Mouse (Mus musculus) neural tube, embryonic 12.5 days (tissue): ENCODE data around the gene Tpst1. TPM values are rescaled to one million over a fixed set of nuclear protein-coding genes. Genes with fewer than 3 reads are reported as not detected.
"Not testable (repeated sequence)": the region's sequence is repeated elsewhere in the genome, so short reads cannot be mapped to it uniquely, and the experiment has no call there.

Experiments used
- ATAC-seq: fragments of 200-750 bp; cut with Nextera tagmentation; 2 replicates; pipeline ENCODE4 v1.8.0; 2017; ENCODE audit warnings: low read depth, mild to moderate bottlenecking, moderate TSS enrichment, moderate library complexity; ENCODE audit not compliant: low FRiP score
- H3K27ac ChIP-seq: fragments of 300-500 bp; sonication (generic); 2 replicates; pipeline ENCODE4 v1.5.1; 2016
- H3K27me3 ChIP-seq: fragments of 300-500 bp; sonication (generic); replicated peaks from 2 replicates; pipeline ENCODE4 v1.6.1; 2016; ENCODE audit warnings: mild to moderate bottlenecking
- H3K36me3 ChIP-seq: fragments of 300-500 bp; sonication (generic); 2 replicates; pipeline ENCODE4 v1.6.1; 2016; ENCODE audit warnings: mild to moderate bottlenecking
- H3K4me1 ChIP-seq: fragments of 300-500 bp; sonication (generic); 2 replicates; pipeline ENCODE4 v1.6.1; 2016
- H3K4me2 ChIP-seq: fragments of 300-500 bp; sonication (generic); replicated peaks from 2 replicates; pipeline ENCODE4 v1.6.1; 2016; ENCODE audit warnings: mild to moderate bottlenecking
- H3K4me3 ChIP-seq: fragments of 300-500 bp; sonication (generic); 2 replicates; pipeline ENCODE4 v1.5.1; 2016
- H3K9ac ChIP-seq: fragments of 300-500 bp; sonication (generic); 2 replicates; pipeline ENCODE4 v1.6.1; 2016; ENCODE audit warnings: mild to moderate bottlenecking
- H3K9me3 ChIP-seq: fragments of 300-500 bp; sonication (generic); 2 replicates; pipeline ENCODE4 v1.6.1; 2016; ENCODE audit warnings: mild to moderate bottlenecking
- WGBS: fragments of 180-500 bp; shearing (Covaris S2); methylation state at CpG from one replicate; pipeline ENCODE4 v1.1.7; 2016; 5-methylcytosine and 5-hydroxymethylcytosine counted together
- polyA plus RNA-seq: library from polyadenylated mRNA; unstranded; fragments of >200 nt; fragmentation: Nextera tagmentation; extraction: Ambion mirVana; gene quantifications from 2 replicates; pipeline ENCODE4 v1.2.1, GENCODE M21; 2016

Gene Tpst1
- 56.4 and 58.4 TPM in 2 replicates for polyA plus RNA-seq

DNA sequence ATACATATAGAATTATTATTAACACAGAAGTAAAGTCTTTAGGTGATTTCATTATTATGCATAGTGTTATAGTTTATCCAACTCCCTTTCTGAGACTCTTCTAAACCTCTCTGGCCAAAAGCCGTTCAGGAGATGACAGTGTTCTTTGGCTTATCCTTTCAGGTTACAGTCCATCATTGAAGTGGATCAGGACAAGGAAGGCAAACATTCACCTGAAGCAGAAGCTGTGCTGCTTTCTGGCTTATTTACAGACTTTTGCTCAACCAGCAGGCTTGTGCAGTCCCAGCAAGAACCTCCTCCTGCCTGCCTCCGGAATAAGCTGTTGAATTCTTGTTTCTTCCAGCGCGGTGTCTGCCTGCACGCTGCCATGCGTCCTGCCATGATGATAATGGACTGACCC is at the start of gene Tpst1:
TSS of gene Tpst1 (plus strand) at position 301 of the 400 bp plus-strand sequence.
- Histone ChIP-seq H3K27me3 (no peaks in the 10 kb centered on the region), H3K4me1 (no peaks in the 10 kb centered on the region), H3K36me3 (no peaks in the 10 kb centered on the region), H3K27ac (no peak within 1 kb of the TSS), H3K4me2 (no peak within 1 kb of the TSS), H3K9ac (no peak within 1 kb of the TSS), H3K9me3 (no peaks in the 10 kb centered on the region), H3K4me3 (no peak within 1 kb of the TSS)
- ATAC-seq: no peak
- 94% methylated on average over 6 of the region's 6 CpGs for WGBS

DNA sequence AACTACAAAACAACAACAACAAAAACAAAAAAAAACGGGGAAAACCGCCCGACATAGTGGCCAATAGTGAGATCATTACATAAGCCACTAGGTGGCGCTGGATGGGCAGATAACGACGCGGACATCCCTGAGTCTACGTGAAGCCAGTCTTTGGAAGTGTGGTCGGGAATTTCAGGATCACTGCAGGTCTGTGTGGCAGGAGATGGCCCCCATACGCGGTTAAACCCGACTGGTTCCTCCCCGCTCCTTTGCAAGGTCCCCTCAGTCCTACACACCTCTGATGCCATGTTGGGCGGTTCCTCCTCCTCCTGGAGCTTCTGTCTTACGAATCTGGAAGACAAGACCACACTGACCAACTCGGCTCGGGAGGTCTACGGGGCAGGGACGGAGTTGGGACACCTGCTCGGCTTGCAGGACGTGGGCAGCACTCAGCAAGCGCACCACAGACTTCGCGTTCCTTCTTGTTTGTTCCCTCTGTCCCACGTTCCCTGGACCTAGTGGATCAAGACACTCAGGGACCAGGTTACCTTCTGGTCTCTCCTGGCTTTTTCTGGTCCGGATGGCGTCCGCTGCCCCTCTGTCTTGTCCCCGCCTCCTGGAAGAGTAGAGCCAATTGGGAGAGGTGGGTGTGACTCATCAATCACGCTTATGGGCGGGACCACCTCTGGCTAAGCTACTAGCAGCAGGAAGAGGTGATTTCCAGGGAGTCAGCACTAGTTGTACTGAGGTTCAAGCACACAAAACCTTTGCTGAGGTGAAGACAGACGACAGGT is 49.2 kb upstream of the Tpst1 start:
- Histone ChIP-seq H3K4me2 (peak overlapping the region; percentile 88), H3K4me1 (peaks cover 4% of the 10 kb centered on the region; the same call in 1 of the 2 replicates), H3K27me3 (peaks cover 5% of the 10 kb centered on the region; the same call in 1 of the 2 replicates), H3K36me3 (no peaks in the 10 kb centered on the region), H3K9ac (peak overlapping the region; percentile 62), H3K9me3 (no peaks in the 10 kb centered on the region), H3K27ac (no peak overlapping the region), H3K4me3 (peak overlapping the region; percentile 51)
- peak; percentile 93 for ATAC-seq
- under 1% methylated on average over 32 of the region's 32 CpGs for WGBS

DNA sequence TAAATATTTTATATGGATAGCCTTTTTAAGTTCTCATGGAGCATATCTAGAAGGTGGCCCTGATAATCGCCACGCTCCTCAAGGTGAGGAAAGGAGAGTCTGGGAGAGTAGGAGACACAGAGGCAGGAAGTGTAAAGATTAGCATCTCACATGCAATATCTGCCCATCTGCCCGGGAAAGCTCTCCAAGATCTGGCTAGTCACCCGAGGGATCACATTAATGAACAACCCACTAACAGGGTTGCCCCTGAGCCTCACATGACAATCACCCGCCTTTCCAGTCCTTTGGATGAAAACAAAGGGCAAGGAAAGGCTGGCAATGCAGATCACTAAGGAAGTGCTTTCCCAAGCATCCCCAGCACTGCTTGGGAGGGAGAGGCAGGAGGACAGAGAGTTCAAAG is 46.0 kb upstream of the Tpst1 start:
- WGBS: 77% methylated on average over 5 of the region's 5 CpGs
- Histone ChIP-seq H3K36me3 (no peaks in the 10 kb centered on the region), H3K27me3 (peaks cover 5% of the 10 kb centered on the region; the same call in 1 of the 2 replicates), H3K9me3 (no peaks in the 10 kb centered on the region), H3K4me3 (no peak overlapping the region), H3K9ac (no peak overlapping the region), H3K4me1 (peaks cover 4% of the 10 kb centered on the region; the same call in 1 of the 2 replicates), H3K4me2 (no peak overlapping the region), H3K27ac (no peak overlapping the region)
- no peak for ATAC-seq

DNA sequence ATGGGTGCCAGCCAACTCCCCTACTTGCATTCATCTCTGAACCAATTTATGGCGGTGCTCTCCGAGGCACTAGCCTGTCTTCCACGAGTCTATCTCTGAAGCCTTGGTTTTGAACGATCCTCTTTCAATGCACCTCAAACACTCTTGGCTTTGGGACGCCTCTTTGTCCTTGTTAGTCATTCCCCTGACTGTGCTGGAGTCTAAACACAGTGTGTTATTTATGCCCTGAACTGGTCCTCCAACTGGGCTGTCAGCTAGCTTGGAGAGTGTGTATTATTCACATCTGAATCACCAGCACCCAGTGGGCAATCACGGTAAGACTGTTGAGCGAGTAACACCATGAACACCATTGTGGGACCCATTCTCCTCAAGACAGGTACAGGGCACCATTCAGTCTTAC is 45.4 kb upstream of the Tpst1 start:
- H3K27me3 ChIP-seq: peaks cover 5% of the 10 kb centered on the region; the same call in 1 of the 2 replicates
- WGBS: 87% methylated on average over 7 of the region's 7 CpGs
- ATAC-seq: no peak

DNA sequence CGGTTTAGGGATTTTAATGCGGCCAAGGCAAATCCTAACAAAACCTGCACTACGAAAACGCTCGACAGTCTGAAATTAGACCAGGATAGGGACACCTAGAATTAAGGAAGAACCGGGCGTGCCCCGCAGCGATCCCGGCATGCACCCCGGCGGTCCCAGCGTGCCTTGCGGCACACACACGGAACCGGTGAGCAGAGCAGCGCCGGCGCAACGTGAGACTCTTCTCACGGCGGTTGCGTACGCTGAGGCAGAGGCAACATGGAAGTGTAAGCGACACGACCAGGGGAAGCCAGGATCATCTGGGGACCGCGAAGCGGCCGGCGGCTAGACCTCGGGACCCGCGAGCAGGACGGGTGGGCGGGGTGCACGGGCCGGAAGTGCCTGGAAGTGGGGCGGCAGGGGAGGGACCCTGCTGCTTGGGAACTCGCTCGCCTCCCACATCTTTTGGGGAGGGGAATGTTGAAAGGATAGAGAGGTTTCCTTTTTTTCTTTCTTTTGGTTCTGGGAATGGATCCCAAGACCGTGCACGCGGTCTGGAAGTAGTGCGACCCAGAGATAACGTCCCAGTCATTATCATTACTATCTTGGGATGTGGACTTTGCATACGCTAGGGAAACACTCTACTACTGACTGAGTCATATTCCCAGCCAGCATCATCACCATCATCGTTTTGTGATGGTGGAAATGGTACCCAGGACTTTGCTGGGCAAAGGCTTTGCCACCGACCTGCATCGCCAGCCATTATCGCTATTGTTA is 43.8 kb upstream of the Tpst1 start, which contains the start of the genes Asl and Crcp:
TSS of gene Asl (minus strand) at position 106 of the 756 bp plus-strand sequence.
TSS of gene Crcp (plus strand) at position 149 of the 756 bp plus-strand sequence.
- 2% methylated on average over 51 of the region's 51 CpGs for WGBS

More for the DNA sequence above, 45.4 kb upstream of the Tpst1 start:
- Histone ChIP-seq H3K9me3 (no peaks in the 10 kb centered on the region), H3K4me1 (peaks cover 4% of the 10 kb centered on the region; the same call in 1 of the 2 replicates), H3K27ac (no peak overlapping the region), H3K9ac (no peak overlapping the region), H3K4me2 (no peak overlapping the region), H3K4me3 (no peak overlapping the region), H3K36me3 (no peaks in the 10 kb centered on the region)

DNA sequence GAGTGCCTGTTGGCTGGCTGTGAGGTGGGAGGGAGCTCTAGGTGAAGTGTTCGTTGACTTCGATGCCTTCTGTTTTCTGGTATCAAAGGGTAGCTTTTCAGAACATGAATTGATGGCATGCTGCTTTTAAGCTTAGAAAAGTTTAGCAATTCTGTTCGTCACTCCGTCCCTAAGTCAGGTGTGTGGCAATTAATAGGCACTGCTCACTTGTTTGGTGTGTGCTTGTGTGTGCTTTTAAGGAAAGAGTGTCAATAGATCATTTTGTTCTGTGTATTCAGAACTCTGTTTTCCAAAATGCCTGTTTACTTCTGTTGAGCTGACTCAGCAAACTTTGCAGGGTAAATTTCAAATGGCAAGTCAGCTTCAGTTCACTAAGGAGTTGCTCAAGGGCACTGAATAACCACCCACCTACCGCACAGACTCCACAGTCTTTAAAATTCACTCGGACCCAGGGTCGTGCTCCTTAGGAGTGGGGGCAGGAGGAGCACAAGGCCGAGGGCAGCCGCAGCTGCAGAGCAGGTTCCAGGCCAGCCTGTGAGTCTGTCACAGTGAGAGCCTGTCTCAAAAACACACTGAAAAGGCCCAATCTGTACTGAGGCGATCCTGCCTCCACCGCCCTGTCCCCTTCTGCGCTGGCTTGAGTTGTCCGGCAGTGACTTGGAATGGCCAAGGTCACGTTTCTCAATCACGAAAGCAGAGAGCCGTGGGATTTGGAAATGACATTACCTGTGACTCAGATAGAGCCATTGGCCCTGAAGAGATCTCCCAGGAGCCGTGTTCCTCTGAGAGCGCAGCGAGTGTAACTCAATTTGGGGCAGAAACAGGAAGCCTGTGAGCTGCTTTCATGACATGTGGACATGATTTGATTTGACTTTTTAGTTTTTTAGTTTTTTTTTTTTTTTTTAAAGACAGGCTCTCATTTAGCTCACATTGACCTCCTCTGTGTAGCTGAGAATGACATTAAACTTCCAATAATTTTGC is 41.4 kb upstream of the Tpst1 start:
- H3K27me3 ChIP-seq: 0 out of 2 replicates have a peak, but pooled peaks cover 5% of the 10 kb centered on the region
- H3K9ac ChIP-seq: no peak overlapping the region
- 95% methylated on average over 19 of the region's 19 CpGs for whole genome bisulfite sequencing
- H3K9me3 ChIP-seq: no peaks in the 10 kb centered on the region
- no peak overlapping the region for H3K27ac ChIP-seq
- H3K36me3 ChIP-seq: peaks cover 10% of the 10 kb centered on the region; the same call in 1 of the 2 replicates
- no peaks in the 10 kb centered on the region for H3K4me1 ChIP-seq
- no peak for ATAC-seq
- no peak overlapping the region for H3K4me2 ChIP-seq
- no peak overlapping the region for H3K4me3 ChIP-seq

More for the DNA sequence above, 43.8 kb upstream of the Tpst1 start, which contains the start of the genes Asl and Crcp:
- Histone ChIP-seq H3K4me3 (peak within 1 kb of the TSS; percentile 57), H3K36me3 (no peaks in the 10 kb centered on the region), H3K4me1 (peaks cover 3% of the 10 kb centered on the region; the same call in 1 of the 2 replicates), H3K27me3 (peaks cover 5% of the 10 kb centered on the region; the same call in 1 of the 2 replicates), H3K27ac (peak within 1 kb of the TSS; percentile 85), H3K9ac (peak within 1 kb of the TSS; percentile 80), H3K9me3 (no peaks in the 10 kb centered on the region), H3K4me2 (peak within 1 kb of the TSS; percentile 78)
- peak; percentile 85; the same call in 1 of the 2 replicates for ATAC-seq

DNA sequence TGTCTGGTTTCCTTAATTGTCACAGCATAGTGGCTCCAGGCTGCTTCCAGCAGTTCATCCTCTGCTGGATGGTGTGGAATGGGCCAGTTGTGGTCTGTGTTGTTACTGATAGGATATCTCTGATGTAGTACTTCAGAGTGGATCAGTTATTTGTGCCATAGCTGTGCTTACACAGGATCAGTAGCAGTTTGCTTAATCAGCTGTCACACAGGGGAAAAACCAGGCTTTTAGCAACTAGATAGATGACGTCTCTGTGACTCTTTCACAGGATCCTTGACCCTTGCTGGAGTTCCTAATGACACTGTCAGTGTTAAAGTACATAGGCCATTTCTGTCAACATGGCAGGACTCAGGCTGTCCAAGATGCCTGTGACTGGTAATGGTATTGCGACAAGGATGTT is 39.3 kb upstream of the Tpst1 start:
- no peaks in the 10 kb centered on the region for H3K27me3 ChIP-seq
- no peak for ATAC-seq
- no peaks in the 10 kb centered on the region for H3K4me1 ChIP-seq
- H3K4me3 ChIP-seq: no peak overlapping the region
- H3K9ac ChIP-seq: no peak overlapping the region
- 90% methylated on average over 2 of the region's 2 CpGs for WGBS
- H3K9me3 ChIP-seq: no peaks in the 10 kb centered on the region
- H3K36me3 ChIP-seq: peaks cover 26% of the 10 kb centered on the region
- no peak overlapping the region for H3K4me2 ChIP-seq
- H3K27ac ChIP-seq: no peak overlapping the region

DNA sequence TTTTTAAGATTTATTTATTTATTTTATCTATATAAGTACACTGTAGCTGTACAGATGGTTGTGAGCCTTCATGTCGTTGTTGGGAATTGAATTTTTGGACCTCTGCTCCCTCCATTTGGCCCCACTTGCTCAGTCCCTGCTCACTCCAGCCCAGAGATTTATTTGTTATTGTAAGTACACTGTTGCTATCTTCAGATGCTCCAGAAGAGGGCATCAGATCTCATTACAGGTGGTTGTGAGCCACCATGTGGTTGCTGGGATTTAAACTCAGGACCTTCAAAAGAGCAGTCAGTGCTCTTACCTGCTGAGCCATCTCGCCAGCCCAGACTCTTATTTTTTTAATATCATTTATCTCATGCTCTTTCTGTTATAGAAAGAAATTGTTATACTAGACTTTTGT is 36.8 kb upstream of the Tpst1 start:
- not testable (repeated sequence) for H3K27ac ChIP-seq, H3K27me3 ChIP-seq, H3K4me3 ChIP-seq, H3K4me2 ChIP-seq, ATAC-seq, H3K9me3 ChIP-seq, H3K9ac ChIP-seq, H3K4me1 ChIP-seq
- peaks cover 43% of the 10 kb centered on the region for H3K36me3 ChIP-seq
- WGBS: 73% methylated on average over 2 of the region's 2 CpGs

DNA sequence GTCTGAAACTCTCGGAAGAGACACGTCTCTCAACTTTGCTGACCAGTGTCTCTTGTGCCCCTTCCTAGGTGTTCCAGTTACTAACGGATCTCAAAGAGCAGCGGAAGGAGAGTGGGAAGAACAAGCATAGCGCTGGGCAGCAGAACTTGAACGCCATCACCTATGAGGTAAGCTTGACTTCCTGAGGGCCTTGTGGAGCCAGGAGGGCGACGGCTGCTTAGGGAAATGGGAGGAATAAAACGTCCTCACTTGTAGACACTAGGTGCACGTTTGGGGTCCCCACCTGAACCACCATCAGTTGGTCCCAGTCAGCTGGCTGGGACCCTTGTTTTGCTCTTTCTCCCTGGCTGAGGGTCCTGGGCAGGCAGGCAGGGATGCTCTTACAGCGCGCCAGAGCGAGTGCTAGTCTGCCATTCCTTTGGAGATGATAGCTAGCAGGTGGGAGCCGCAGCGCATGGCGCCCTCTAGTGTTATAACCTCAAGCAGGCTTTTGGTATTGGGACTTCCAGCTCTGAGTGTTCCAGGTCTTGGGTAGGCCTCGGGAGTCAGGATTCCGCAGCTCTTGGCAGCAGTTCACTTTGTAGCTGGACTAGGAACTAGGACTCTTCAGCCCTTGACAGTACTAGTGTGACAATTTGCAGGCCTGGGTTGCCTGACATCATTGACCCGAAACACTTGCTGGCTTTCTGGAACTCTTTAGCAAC is 35.2 kb upstream of the Tpst1 start:
- H3K9me3 ChIP-seq: no peaks in the 10 kb centered on the region
- H3K9ac ChIP-seq: no peak overlapping the region
- no peaks in the 10 kb centered on the region for H3K4me1 ChIP-seq
- H3K27ac ChIP-seq: no peak overlapping the region
- WGBS: 66% methylated on average over 19 of the region's 19 CpGs
- ATAC-seq: no peak
- no peaks in the 10 kb centered on the region for H3K27me3 ChIP-seq
- H3K4me3 ChIP-seq: no peak overlapping the region
- H3K36me3 ChIP-seq: peaks cover 58% of the 10 kb centered on the region
- no peak overlapping the region for H3K4me2 ChIP-seq

DNA sequence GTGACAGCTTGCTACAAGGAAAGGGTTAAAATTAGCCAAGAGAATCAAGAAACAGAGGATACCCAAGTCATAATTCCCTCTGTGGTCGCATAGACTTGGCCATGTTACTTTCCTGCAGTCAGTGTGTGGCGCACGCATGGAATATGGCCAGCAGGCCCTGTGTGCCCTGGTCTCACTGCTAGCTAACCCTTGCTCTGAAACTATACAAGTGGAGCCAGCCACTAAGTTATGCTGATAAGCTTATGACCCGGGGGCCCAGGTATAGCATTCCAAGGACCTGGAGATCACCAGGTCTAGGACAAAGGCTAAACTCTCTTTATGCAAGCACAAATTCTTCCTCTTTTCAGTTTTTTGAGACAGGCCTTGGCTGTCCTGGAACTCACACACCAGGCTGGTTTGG is 32.3 kb upstream of the Tpst1 start:
- Histone ChIP-seq H3K4me2 (no peak overlapping the region), H3K36me3 (peaks cover 78% of the 10 kb centered on the region), H3K27ac (no peak overlapping the region), H3K9ac (no peak overlapping the region), H3K27me3 (no peaks in the 10 kb centered on the region), H3K4me3 (no peak overlapping the region), H3K4me1 (no peaks in the 10 kb centered on the region), H3K9me3 (no peaks in the 10 kb centered on the region)
- 97% methylated on average over 4 of the region's 4 CpGs for WGBS
- ATAC-seq: no peak

DNA sequence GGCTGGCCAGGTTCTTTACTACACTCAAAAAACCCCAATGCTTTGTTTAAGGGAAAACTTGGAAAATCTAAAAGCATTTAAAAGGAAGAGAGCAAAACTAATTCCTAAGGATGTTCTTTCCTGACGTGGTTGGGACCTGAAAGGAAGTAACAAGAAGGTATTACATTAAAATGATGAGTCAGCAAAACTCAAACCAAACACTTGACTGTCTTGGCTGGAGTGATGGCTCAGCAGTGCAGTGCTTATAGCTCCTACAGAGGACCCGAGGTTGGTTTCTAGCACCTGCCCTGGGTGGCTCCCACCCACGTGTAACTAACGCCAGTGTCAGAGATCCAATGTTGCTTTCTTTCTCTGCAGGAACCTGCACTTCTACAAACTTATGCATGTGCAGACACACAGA is 31.9 kb upstream of the Tpst1 start:
- Histone ChIP-seq H3K4me1 (no peaks in the 10 kb centered on the region), H3K27me3 (no peaks in the 10 kb centered on the region), H3K9me3 (no peaks in the 10 kb centered on the region), H3K36me3 (peaks cover 80% of the 10 kb centered on the region), H3K4me2 (no peak overlapping the region), H3K9ac (no peak overlapping the region), H3K4me3 (no peak overlapping the region), H3K27ac (no peak overlapping the region)
- 88% methylated on average over 4 of the region's 4 CpGs for WGBS
- no peak for ATAC-seq
